Mouse (Mus musculus) cerebellum, postnatal 14 days (tissue): ENCODE measurements around the gene Jdp2.

Experiments used
- DNase-seq, 2 experiments: peaks; one replicate each; pipeline ENCODE4 v3.0.0; 2021; ENCODE audit warnings: mixed read lengths in 2 of 2

Jdp2 gene

DNA sequence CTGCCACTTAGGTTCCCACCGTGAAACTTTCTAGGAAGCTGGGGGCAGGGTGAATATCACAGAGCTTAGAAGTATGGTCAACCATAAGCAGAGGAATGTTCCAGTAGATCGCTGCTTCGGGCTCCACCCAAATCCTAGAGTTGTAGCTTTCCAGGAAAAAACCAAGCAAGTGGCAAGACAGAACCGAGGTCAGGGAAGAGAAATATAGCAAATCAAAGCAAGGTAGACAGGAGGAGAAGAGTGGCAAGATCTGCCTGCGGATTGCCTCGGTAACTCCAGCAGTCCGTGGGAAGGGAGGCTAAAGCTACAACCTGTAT lies 88.3 kb downstream of the Jdp2 start:
- DNase-seq = no peak

DNA sequence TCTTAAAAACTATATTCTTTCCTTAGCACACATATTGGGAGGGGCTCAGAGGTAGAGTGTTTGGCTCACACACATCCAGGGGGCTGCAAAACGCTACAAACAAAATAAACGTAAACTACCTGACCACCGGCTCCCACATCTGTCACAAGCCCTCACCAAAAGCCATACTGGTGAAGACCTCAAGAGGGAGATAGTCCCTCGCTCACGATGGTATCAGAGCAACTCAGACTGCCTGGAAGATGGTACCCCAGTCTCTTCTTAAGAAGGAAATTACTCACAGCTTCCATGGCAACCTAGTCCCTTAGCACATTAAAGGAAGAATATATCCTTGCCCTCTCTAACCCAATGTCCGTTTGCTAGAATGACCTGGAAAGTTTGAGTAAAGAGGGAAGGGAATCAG lies 89.0 kb downstream of the Jdp2 start:
- DNase-seq = no peak
